Mouse (Mus musculus) ES-E14 (cell line): ENCODE measurements around the gene Mars.

Experiments
- HCFC1 ChIP-seq: IDR thresholded peaks from 2 replicates; pipeline ENCODE4 v1.6.1; 2012; ENCODE audit warnings: low read length, inconsistent platforms, borderline replicate concordance; ENCODE audit not compliant: insufficient read depth
- MAFK ChIP-seq: IDR thresholded peaks from 2 replicates; pipeline ENCODE4 v1.6.1; 2014; ENCODE audit warnings: mild to moderate bottlenecking, low read depth, low read length, inconsistent platforms; ENCODE audit not compliant: insufficient read depth
- ZC3H11A ChIP-seq: IDR thresholded peaks from 2 replicates; pipeline ENCODE4 v1.6.1; 2012; ENCODE audit warnings: low read depth, mild to moderate bottlenecking, inconsistent platforms, low read length, borderline replicate concordance
- ZNF384 ChIP-seq: IDR thresholded peaks from 2 replicates; pipeline ENCODE4 v1.6.1; 2012; ENCODE audit warnings: low read depth, low read length, inconsistent platforms

- TF ChIP-seq ZNF384: no peak
- no peak for TF ChIP-seq ZC3H11A
- TF ChIP-seq MAFK: no peak
- TF ChIP-seq HCFC1: no peak
Observed at GRCm38 (mm10) chr10:127300361-127300760, 11.2 kb downstream of the Mars start.
